Mouse (Mus musculus) hindbrain, embryonic 10.5 days (tissue): ENCODE results near the gene Tpx2. TPM values are rescaled to one million over a fixed set of nuclear protein-coding genes. Genes with fewer than 3 reads are reported as not detected.

ENCODE experiments used
- DNase-seq: peaks from one replicate; pipeline ENCODE4 v3.0.0-alpha.2; 2017; ENCODE audit warnings: low spot score
- H3K27ac ChIP-seq: fragments of 300-500 bp; sonication (generic); 2 replicates; pipeline ENCODE4 v1.5.1; 2016; ENCODE audit warnings: mild to moderate bottlenecking, moderate library complexity
- H3K27me3 ChIP-seq: fragments of 300-500 bp; sonication (generic); 2 replicates; pipeline ENCODE4 v1.6.1; 2016; ENCODE audit warnings: mild to moderate bottlenecking; ENCODE audit not compliant: poor library complexity, insufficient read depth, severe bottlenecking
- H3K36me3 ChIP-seq: fragments of 300-500 bp; sonication (generic); 2 replicates; pipeline ENCODE4 v1.6.1; 2016; ENCODE audit warnings: mild to moderate bottlenecking, moderate library complexity
- H3K4me1 ChIP-seq: fragments of 300-500 bp; sonication (generic); replicated peaks from 2 replicates; pipeline ENCODE4 v1.6.1; 2016; ENCODE audit warnings: mild to moderate bottlenecking
- H3K4me3 ChIP-seq: fragments of 300-500 bp; sonication (generic); 2 replicates; pipeline ENCODE4 v1.5.1; 2016; ENCODE audit warnings: mild to moderate bottlenecking, moderate library complexity
- H3K9me3 ChIP-seq: fragments of 300-500 bp; sonication (generic); 2 replicates; pipeline ENCODE4 v1.6.1; 2016; ENCODE audit warnings: mild to moderate bottlenecking, moderate library complexity
- WGBS: fragments of 180-500 bp; shearing (Covaris S2); methylation state at CpG from one replicate; pipeline ENCODE4 v1.1.7; 2016; 5-methylcytosine and 5-hydroxymethylcytosine counted together
- polyA plus RNA-seq: library from polyadenylated mRNA; unstranded; fragments of >200 nt; fragmentation: Nextera tagmentation; extraction: Ambion mirVana; gene quantifications from 2 replicates; pipeline ENCODE4 v1.2.1, GENCODE M21; 2016

Gene Tpx2
- polyA plus RNA-seq, 1 experiment from 2014 or later: 106 TPM

GRCm38 (mm10) chr2:152896926-152897325 lies 49.2 kb downstream of the Tpx2 start:
- Histone ChIP-seq H3K36me3 (peaks cover 57% of the 10 kb centered on the region), H3K4me3 (no peak overlapping the region)

DNA sequence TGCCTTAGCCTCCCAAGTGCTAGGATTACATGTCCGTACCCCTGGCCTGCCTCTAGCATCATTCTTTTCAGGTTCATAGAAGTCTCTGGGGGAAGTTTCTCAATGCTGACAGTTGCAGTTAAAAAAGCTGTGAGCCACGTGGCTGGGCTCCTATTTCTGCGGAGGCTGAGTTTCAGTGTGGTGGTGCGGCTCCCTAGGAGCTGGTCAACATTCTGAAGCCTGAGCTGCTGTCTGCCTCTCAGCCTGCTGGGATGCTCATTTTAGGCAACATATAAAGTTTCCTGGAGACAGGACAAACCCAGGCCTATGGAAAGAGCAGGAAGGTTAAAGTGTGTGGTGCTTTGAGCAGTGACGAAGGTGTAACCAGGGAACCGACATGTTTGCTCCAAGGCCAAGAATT lies 51.2 kb downstream of the Tpx2 start:
- H3K4me3 ChIP-seq: no peak overlapping the region
- peaks cover 24% of the 10 kb centered on the region for H3K4me1 ChIP-seq
- H3K27me3 ChIP-seq: no peaks in the 10 kb centered on the region
- no peak overlapping the region; the same call in 1 of the 2 replicates for H3K27ac ChIP-seq
- DNase-seq: no peak
- no peaks in the 10 kb centered on the region for H3K9me3 ChIP-seq
- 73% methylated on average over 6 of the region's 6 CpGs for WGBS
- peaks cover 36% of the 10 kb centered on the region for H3K36me3 ChIP-seq

More at GRCm38 (mm10) chr2:152896926-152897325, 49.2 kb downstream of the Tpx2 start:
- no peak overlapping the region for H3K27ac ChIP-seq
- no peaks in the 10 kb centered on the region for H3K27me3 ChIP-seq
- no peaks in the 10 kb centered on the region for H3K9me3 ChIP-seq
- DNase-seq: no peak
- 89% methylated on average over 3 of the region's 3 CpGs for WGBS
- peaks cover 6% of the 10 kb centered on the region for H3K4me1 ChIP-seq

DNA sequence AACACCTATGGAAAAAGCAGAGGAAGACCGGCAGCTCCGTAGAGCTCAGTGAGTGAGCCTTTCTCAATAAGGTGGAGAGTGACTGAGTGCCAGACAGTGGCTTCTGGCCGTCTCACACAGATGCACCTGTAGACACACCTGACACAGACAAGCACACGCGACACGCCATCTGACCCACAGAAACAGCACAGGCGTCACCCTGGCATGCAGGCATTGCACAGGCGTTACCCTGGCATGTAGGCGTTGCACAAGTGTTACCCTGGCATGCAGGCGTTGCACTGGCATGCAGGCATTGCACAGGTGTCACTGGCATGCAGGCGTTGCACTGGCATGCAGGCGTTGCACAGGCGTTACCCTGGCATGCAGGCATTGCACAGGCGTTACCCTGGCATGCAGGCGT lies 53.5 kb downstream of the Tpx2 start:
- no peaks in the 10 kb centered on the region for H3K27me3 ChIP-seq
- H3K27ac ChIP-seq: no peak overlapping the region
- no peaks in the 10 kb centered on the region for H3K9me3 ChIP-seq
- peaks cover 40% of the 10 kb centered on the region for H3K4me1 ChIP-seq
- no peak for DNase-seq
- WGBS: 92% methylated on average over 15 of the region's 15 CpGs
- H3K4me3 ChIP-seq: no peak overlapping the region
- H3K36me3 ChIP-seq: peaks cover 13% of the 10 kb centered on the region

DNA sequence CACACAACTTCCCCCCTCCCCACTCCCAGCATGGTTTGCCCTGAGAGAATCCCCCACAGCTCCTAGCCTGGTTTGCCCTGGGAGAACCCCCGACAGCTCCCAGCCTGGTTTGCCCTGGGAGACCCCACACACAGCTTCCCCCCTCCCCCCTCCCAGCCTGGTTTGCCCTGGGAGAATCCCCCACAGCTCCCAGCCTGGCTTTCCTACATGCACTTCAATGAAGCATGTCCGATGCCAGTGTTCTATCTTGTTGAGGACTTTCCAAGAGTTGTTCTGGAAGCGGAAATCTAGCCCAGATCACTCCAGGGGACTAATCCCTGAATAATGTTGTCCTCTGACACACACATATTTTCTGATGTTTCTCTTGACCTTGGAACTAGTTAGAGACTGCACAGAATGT lies 54.9 kb downstream of the Tpx2 start:
- H3K4me1 ChIP-seq: peaks cover 53% of the 10 kb centered on the region

DNA sequence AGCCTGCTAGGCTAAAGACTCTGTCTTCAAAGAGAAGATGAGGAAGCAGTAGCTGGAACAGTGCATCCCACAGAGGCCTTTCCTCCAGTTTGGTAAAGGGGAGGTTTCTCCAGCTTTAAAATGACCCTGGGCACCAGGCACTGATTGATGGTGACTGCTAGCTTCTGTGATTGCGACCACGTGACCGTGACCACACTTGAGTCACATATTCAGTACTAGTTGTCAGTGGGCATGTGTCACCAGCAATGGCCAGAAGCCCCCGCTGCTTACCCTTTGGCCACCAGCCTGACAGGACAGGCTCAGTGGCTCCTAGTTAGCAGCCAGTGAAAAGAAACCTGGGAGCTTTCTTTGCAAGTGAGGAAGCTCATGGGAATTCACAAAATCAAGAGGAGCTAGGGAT lies 55.8 kb downstream of the Tpx2 start:
- Histone ChIP-seq H3K36me3 (peaks cover 5% of the 10 kb centered on the region), H3K4me1 (peaks cover 55% of the 10 kb centered on the region), H3K9me3 (no peaks in the 10 kb centered on the region), H3K27ac (no peak overlapping the region), H3K27me3 (no peaks in the 10 kb centered on the region), H3K4me3 (no peak overlapping the region)
- 78% methylated on average over 4 of the region's 4 CpGs for WGBS
- no peak for DNase-seq

More for the DNA sequence above, 54.9 kb downstream of the Tpx2 start:
- no peak overlapping the region for H3K27ac ChIP-seq
- H3K27me3 ChIP-seq: no peaks in the 10 kb centered on the region
- H3K36me3 ChIP-seq: peaks cover 5% of the 10 kb centered on the region
- 34% methylated on average over 3 of the region's 3 CpGs for WGBS
- no peak overlapping the region for H3K4me3 ChIP-seq
- H3K9me3 ChIP-seq: no peaks in the 10 kb centered on the region
- DNase-seq: no peak

DNA sequence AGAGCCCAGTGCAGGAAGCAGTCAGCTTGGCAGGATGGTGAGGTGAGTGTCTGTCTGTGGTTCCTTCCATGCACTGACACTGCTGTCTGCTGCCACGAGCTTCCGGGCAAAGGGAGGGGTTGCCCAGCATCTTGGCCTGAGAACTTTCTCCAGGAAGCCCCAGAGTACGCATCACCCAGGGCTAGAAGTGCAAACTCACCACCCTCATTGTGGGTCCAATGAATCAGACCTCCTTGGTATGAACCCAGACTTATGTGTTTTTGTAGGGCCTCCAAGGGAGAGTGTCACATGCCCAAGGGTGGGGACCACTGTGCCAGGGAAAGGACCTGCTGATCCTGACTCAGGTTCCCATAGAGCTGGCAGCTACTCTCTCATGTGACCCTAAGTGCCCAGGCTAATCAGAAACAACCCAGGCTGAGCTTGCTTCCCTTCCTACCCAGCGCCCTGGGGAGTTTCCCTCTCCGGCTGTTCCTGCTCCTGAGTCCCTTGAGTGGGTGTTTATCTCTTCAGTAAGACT lies 56.4 kb downstream of the Tpx2 start:
- no peak overlapping the region for H3K4me3 ChIP-seq
- WGBS: 80% methylated on average over 5 of the region's 5 CpGs
- no peak overlapping the region for H3K27ac ChIP-seq
- no peaks in the 10 kb centered on the region for H3K36me3 ChIP-seq
- no peaks in the 10 kb centered on the region for H3K27me3 ChIP-seq
- H3K9me3 ChIP-seq: no peaks in the 10 kb centered on the region
- peaks cover 55% of the 10 kb centered on the region for H3K4me1 ChIP-seq
- DNase-seq: no peak

GRCm38 (mm10) chr2:152905036-152905829 lies 57.5 kb downstream of the Tpx2 start:
- 68% methylated on average over 11 of the region's 11 CpGs for WGBS
- no peak for DNase-seq
- Histone ChIP-seq H3K9me3 (no peaks in the 10 kb centered on the region), H3K27me3 (peaks cover under 1% of the 10 kb centered on the region), H3K4me1 (peaks cover 57% of the 10 kb centered on the region), H3K27ac (no peak overlapping the region), H3K4me3 (no peak overlapping the region), H3K36me3 (no peaks in the 10 kb centered on the region)

- DNase-seq: no peak
- Histone ChIP-seq H3K36me3 (no peaks in the 10 kb centered on the region), H3K9me3 (no peaks in the 10 kb centered on the region), H3K27me3 (peaks cover 13% of the 10 kb centered on the region), H3K4me1 (peaks cover 67% of the 10 kb centered on the region), H3K27ac (no peak overlapping the region), H3K4me3 (no peak overlapping the region)
- 63% methylated on average over 9 of the region's 9 CpGs for whole genome bisulfite sequencing
These were observed 58.7 kb downstream of the Tpx2 start for GRCm38 (mm10) chr2:152906274-152907037.

GRCm38 (mm10) chr2:152907114-152907943 lies 59.6 kb downstream of the Tpx2 start:
- WGBS: 47% methylated on average over 14 of the region's 14 CpGs
- peaks cover 59% of the 10 kb centered on the region for H3K4me1 ChIP-seq
- no peak for DNase-seq
- no peak overlapping the region for H3K4me3 ChIP-seq
- H3K9me3 ChIP-seq: no peaks in the 10 kb centered on the region
- peaks cover 22% of the 10 kb centered on the region for H3K27me3 ChIP-seq
- H3K36me3 ChIP-seq: no peaks in the 10 kb centered on the region
- peak overlapping the region; percentile 2; the same call in 1 of the 2 replicates for H3K27ac ChIP-seq

DNA sequence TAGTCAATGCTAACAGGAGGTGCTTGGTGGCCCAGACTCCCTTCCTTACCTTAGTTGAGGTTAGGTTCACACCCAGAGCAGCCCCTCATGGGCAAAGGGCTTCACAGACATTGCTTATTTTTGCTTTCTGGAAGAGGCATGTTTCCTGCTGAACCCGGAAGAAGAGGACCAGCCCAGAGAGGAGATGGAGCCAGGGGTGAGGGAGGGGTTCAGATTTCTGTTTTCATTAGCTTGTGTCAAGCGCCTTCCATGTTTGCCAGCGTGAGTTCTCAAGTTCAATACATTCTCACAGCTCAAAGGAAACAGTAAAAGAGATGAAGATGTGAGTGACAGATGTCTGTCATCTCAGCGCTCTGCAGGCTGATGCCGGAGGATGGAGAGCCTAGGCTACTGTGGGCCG lies 62.1 kb downstream of the Tpx2 start:
- no peaks in the 10 kb centered on the region for H3K36me3 ChIP-seq
- H3K4me1 ChIP-seq: peaks cover 52% of the 10 kb centered on the region
- WGBS: 75% methylated on average over 6 of the region's 6 CpGs
- H3K4me3 ChIP-seq: no peak overlapping the region
- no peak overlapping the region for H3K27ac ChIP-seq
- H3K27me3 ChIP-seq: peaks cover 42% of the 10 kb centered on the region
- H3K9me3 ChIP-seq: no peaks in the 10 kb centered on the region
- DNase-seq: no peak

DNA sequence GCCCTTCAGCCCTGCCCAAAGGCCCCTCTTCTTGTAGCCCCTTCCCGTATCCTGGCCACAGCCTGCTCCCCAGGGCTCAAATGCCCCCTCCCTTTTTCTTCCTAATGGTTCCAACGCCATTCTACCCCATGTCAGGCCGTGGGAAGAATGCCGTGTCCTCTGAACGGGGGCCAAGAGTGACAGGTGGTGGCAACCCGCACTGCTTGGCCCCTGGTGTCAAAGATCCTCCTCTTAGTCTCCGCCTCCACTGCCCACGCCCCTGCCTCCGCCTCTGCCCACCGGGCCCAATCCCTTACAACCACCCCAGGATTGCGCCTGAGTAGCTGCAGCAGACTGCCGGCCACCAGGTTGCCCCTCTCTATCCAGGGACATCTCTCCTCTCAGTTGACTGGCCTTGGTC lies 63.3 kb downstream of the Tpx2 start, which contains the start of gene Mylk2:
Gene Mylk2, plus strand, starts transcription at position 322 of the 400 bp plus-strand sequence.
- Histone ChIP-seq H3K27ac (no peak within 1 kb of the TSS), H3K27me3 (peaks cover 46% of the 10 kb centered on the region), H3K4me3 (no peak within 1 kb of the TSS), H3K4me1 (peaks cover 45% of the 10 kb centered on the region), H3K9me3 (no peaks in the 10 kb centered on the region), H3K36me3 (no peaks in the 10 kb centered on the region)
- WGBS: 29% methylated on average over 12 of the region's 12 CpGs
- no peak for DNase-seq

GRCm38 (mm10) chr2:152911432-152911831 lies 63.7 kb downstream of the Tpx2 start:
- peaks cover 45% of the 10 kb centered on the region for H3K4me1 ChIP-seq
- no peak overlapping the region for H3K4me3 ChIP-seq
- H3K27me3 ChIP-seq: peaks cover 46% of the 10 kb centered on the region
- WGBS: 33% methylated on average over 6 of the region's 6 CpGs
- DNase-seq: no peak
- no peaks in the 10 kb centered on the region for H3K9me3 ChIP-seq
- no peaks in the 10 kb centered on the region for H3K36me3 ChIP-seq
- H3K27ac ChIP-seq: no peak overlapping the region
